Comparison of ENCODE assay signal across 8 mouse cellular contexts in genomic region chr4:45108456-45109110, GRCm38 (mm10). TPM values are rescaled to one million over a fixed set of nuclear protein-coding genes. Genes with fewer than 3 reads are reported as not detected.
DNase-seq lines count a peak whose midpoint lies in the region; ATAC-seq lines count a peak whose summit lies in the region.

No protein-coding gene starts in this region.

- peak overlapping the region; percentile 93 for H3K4me3 ChIP-seq in erythroblast, embryonic 14.5 days (replicated peaks)
- peak overlapping the region; percentile 100 for H3K4me3 ChIP-seq in midbrain, embryonic 10.5 days
- no peak overlapping the region for H3K4me3 ChIP-seq in midbrain, embryonic 11.5 days (ENCODE audit: low read depth, low read length)
- H3K4me3 ChIP-seq in hindbrain, embryonic 14.5 days (replicated peaks; ENCODE audit: low read length) = no peak overlapping the region
- 0 out of 2 replicates have a peak overlapping the region, but pooled peaks have one; percentile 97 for H3K4me3 ChIP-seq in neural tube, embryonic 15.5 days (replicated peaks)

- no peak for ATAC-seq in erythroblast, adult 5-6 weeks (replicated peaks; ENCODE audit: low FRiP score, poor library complexity, severe bottlenecking)
- ATAC-seq in midbrain, embryonic 11.5 days (ENCODE audit: low FRiP score) = no peak
- no peak for ATAC-seq in hindbrain, embryonic 14.5 days (ENCODE audit: low FRiP score)
- no peak for ATAC-seq in neural tube, embryonic 15.5 days (ENCODE audit: low FRiP score)

- peaks cover 22% of the 10 kb centered on the region for H3K36me3 ChIP-seq in erythroblast, embryonic 14.5 days (ENCODE audit: control insufficient read depth)
- H3K36me3 ChIP-seq in midbrain, embryonic 10.5 days = peaks cover 23% of the 10 kb centered on the region
- H3K36me3 ChIP-seq in midbrain, embryonic 11.5 days (ENCODE audit: control insufficient read depth, insufficient read depth, low read length) = no peaks in the 10 kb centered on the region
- H3K36me3 ChIP-seq in hindbrain, embryonic 14.5 days (replicated peaks; ENCODE audit: control insufficient read depth, insufficient read depth) = peaks cover 19% of the 10 kb centered on the region
- peaks cover 13% of the 10 kb centered on the region for H3K36me3 ChIP-seq in neural tube, embryonic 15.5 days

- H3K9ac ChIP-seq in midbrain, embryonic 11.5 days (ENCODE audit: low read length) = no peak overlapping the region
- H3K9ac ChIP-seq in hindbrain, embryonic 14.5 days = no peak overlapping the region
- H3K9ac ChIP-seq in neural tube, embryonic 15.5 days (replicated peaks) = no peak overlapping the region

- peaks cover 30% of the 10 kb centered on the region for H3K4me1 ChIP-seq in erythroblast, embryonic 14.5 days (ENCODE audit: control insufficient read depth)
- H3K4me1 ChIP-seq in midbrain, embryonic 10.5 days = peaks cover 23% of the 10 kb centered on the region
- H3K4me1 ChIP-seq in midbrain, embryonic 11.5 days (ENCODE audit: control insufficient read depth, insufficient read depth, low read length) = peaks cover 7% of the 10 kb centered on the region
- H3K4me1 ChIP-seq in hindbrain, embryonic 14.5 days (replicated peaks; ENCODE audit: control insufficient read depth, insufficient read depth, low read length) = peaks cover 10% of the 10 kb centered on the region
- H3K4me1 ChIP-seq in neural tube, embryonic 15.5 days = peaks cover 17% of the 10 kb centered on the region

- DNase-seq in midbrain, embryonic 10.5 days (ENCODE audit: low spot score) = no peak
- DNase-seq in midbrain, embryonic 11.5 days (ENCODE audit: low spot score, missing footprints) = no peak
- DNase-seq in hindbrain, embryonic 14.5 days (ENCODE audit: low spot score) = no peak
- DNase-seq in left cerebral cortex, adult 18-20 months (ENCODE audit: low spot score in 2 of 2) = no peak
- no peak for DNase-seq in adrenal gland, postnatal 14 days

- 71% methylated on average over 8 of the region's 8 CpGs for WGBS in midbrain, embryonic 10.5 days
- 72% methylated on average over 8 of the region's 8 CpGs for WGBS in midbrain, embryonic 11.5 days
- 74% methylated on average over 8 of the region's 8 CpGs for whole genome bisulfite sequencing in hindbrain, embryonic 14.5 days
- WGBS in neural tube, embryonic 15.5 days = 62% methylated on average over 8 of the region's 8 CpGs

- H3K9me3 ChIP-seq in erythroblast, embryonic 14.5 days (ENCODE audit: control insufficient read depth, low read length) = no peaks in the 10 kb centered on the region
- no peaks in the 10 kb centered on the region for H3K9me3 ChIP-seq in midbrain, embryonic 10.5 days (replicated peaks)
- no peaks in the 10 kb centered on the region for H3K9me3 ChIP-seq in midbrain, embryonic 11.5 days (ENCODE audit: control insufficient read depth, low read length)
- H3K9me3 ChIP-seq in hindbrain, embryonic 14.5 days (ENCODE audit: control insufficient read depth, low read length) = no peaks in the 10 kb centered on the region
- H3K9me3 ChIP-seq in neural tube, embryonic 15.5 days (replicated peaks) = no peaks in the 10 kb centered on the region

- no peak overlapping the region; the same call in 1 of the 2 replicates for H3K4me2 ChIP-seq in midbrain, embryonic 11.5 days
- H3K4me2 ChIP-seq in hindbrain, embryonic 14.5 days (replicated peaks) = peak overlapping the region; percentile 75; the same call in 1 of the 2 replicates
- peak overlapping the region; percentile 81 for H3K4me2 ChIP-seq in neural tube, embryonic 15.5 days

- peak overlapping the region; percentile 88 for H3K27ac ChIP-seq in midbrain, embryonic 10.5 days (replicated peaks)
- no peak overlapping the region for H3K27ac ChIP-seq in midbrain, embryonic 11.5 days (ENCODE audit: low read depth, low read length)
- no peak overlapping the region for H3K27ac ChIP-seq in hindbrain, embryonic 14.5 days
- H3K27ac ChIP-seq in neural tube, embryonic 15.5 days (replicated peaks) = no peak overlapping the region

- H3K27me3 ChIP-seq in erythroblast, embryonic 14.5 days (ENCODE audit: control insufficient read depth) = peaks cover 7% of the 10 kb centered on the region
- no peaks in the 10 kb centered on the region for H3K27me3 ChIP-seq in midbrain, embryonic 10.5 days (ENCODE audit: low read depth, poor library complexity, severe bottlenecking)
- H3K27me3 ChIP-seq in midbrain, embryonic 11.5 days (ENCODE audit: control insufficient read depth, insufficient read depth, low read length) = no peaks in the 10 kb centered on the region
- H3K27me3 ChIP-seq in hindbrain, embryonic 14.5 days (ENCODE audit: control insufficient read depth, insufficient read depth, low read length) = no peaks in the 10 kb centered on the region
- no peaks in the 10 kb centered on the region for H3K27me3 ChIP-seq in neural tube, embryonic 15.5 days (replicated peaks)

RNA-seq across cellular contexts. Expression of gene Tomm5, which starts 0.7 kb away (rescaled TPM):
- 1.9 and 3.5 TPM in 2 replicates for polyA plus RNA-seq in erythroblast, embryonic 14.5 days (2012)
- 27.6 and 42.7 TPM in 2 replicates for total RNA-seq in erythroblast, adult 5-6 weeks (2015; ENCODE audit: low replicate concordance)
- 14.1 and 28.4 TPM in 2 replicates for total RNA-seq in erythroblast, adult 5-6 weeks (2017; ENCODE audit: low replicate concordance)
- 196 and 220 TPM in 2 replicates for polyA plus RNA-seq in midbrain, embryonic 10.5 days (2016; fragmentation: Nextera tagmentation; extraction: Ambion mirVana)
- 166 and 185 TPM in 2 replicates for polyA plus RNA-seq in midbrain, embryonic 11.5 days (2014; fragmentation: Nextera tagmentation; extraction: Ambion mirVana)
- polyA plus RNA-seq in hindbrain, embryonic 14.5 days (2014; fragmentation: Nextera tagmentation; extraction: Ambion mirVana) = 166 and 176 TPM in 2 replicates
- polyA plus RNA-seq in neural tube, embryonic 15.5 days (2015; fragmentation: Nextera tagmentation; extraction: Ambion mirVana) = 173 and 206 TPM in 2 replicates
- total RNA-seq in left cerebral cortex, adult 18-20 months (2021) = 10 to 100 TPM; 68.7 to 79.6 TPM
- total RNA-seq in adrenal gland, postnatal 14 days (2021) = 117 and 127 TPM in 2 replicates

RNA-seq across cellular contexts. Expression of gene Fbxo10, which starts 24.2 kb away (rescaled TPM):
- 0.60 and 0.71 TPM in 2 replicates for polyA plus RNA-seq in erythroblast, embryonic 14.5 days (2012)
- 2.1 and 7.1 TPM in 2 replicates for total RNA-seq in erythroblast, adult 5-6 weeks (2015; ENCODE audit: low replicate concordance)
- 4.0 and 5.5 TPM in 2 replicates for total RNA-seq in erythroblast, adult 5-6 weeks (2017; ENCODE audit: low replicate concordance)
- polyA plus RNA-seq in midbrain, embryonic 10.5 days (2016; fragmentation: Nextera tagmentation; extraction: Ambion mirVana) = 14.3 and 15.3 TPM in 2 replicates
- 5.0 and 5.6 TPM in 2 replicates for polyA plus RNA-seq in midbrain, embryonic 11.5 days (2014; fragmentation: Nextera tagmentation; extraction: Ambion mirVana)
- 14.4 and 14.6 TPM in 2 replicates for polyA plus RNA-seq in hindbrain, embryonic 14.5 days (2014; fragmentation: Nextera tagmentation; extraction: Ambion mirVana)
- 17.3 and 19.2 TPM in 2 replicates for polyA plus RNA-seq in neural tube, embryonic 15.5 days (2015; fragmentation: Nextera tagmentation; extraction: Ambion mirVana)
- 10 to 100 TPM; 31.4 to 32.4 TPM for total RNA-seq in left cerebral cortex, adult 18-20 months (2021)
- 7.5 and 9.2 TPM in 2 replicates for total RNA-seq in adrenal gland, postnatal 14 days (2021)

Comparison
In these comparisons a context has a peak if more than half of its experiments do, and no peak if none do; other contexts are left out.
1. H3K4me3 ChIP-seq: peak in erythroblast, embryonic 14.5 days (single experiment), midbrain, embryonic 10.5 days (single experiment) and neural tube, embryonic 15.5 days (single experiment); none in midbrain, embryonic 11.5 days (single experiment) and hindbrain, embryonic 14.5 days (single experiment).
2. RNA of gene Tomm5, which starts 0.7 kb away (polyA plus RNA-seq): 196 to 220 TPM in midbrain, embryonic 10.5 days, 166 to 185 TPM in midbrain, embryonic 11.5 days, 166 to 176 TPM in hindbrain, embryonic 14.5 days and 173 to 206 TPM in neural tube, embryonic 15.5 days; 1.9 to 3.5 TPM in erythroblast, embryonic 14.5 days; every median in the first group is over 10 times any median in the second.